Mouse (Mus musculus) olfactory bulb, adult 2 months (tissue): ENCODE data around the gene Mon2.

Experiments
- CTCF ChIP-seq: fragments of 200-500 bp; IDR thresholded peaks from 2 replicates; pipeline ENCODE4 v1.5.1; 2012; ENCODE audit warnings: low read depth, mild to moderate bottlenecking, low read length, moderate library complexity; ENCODE audit not compliant: insufficient read depth
- POLR2A ChIP-seq: fragments of 200-500 bp; IDR thresholded peaks from 2 replicates; pipeline ENCODE4 v1.6.1; 2012; ENCODE audit warnings: mild to moderate bottlenecking, low read depth, low read length, moderate library complexity; ENCODE audit not compliant: insufficient read depth

GRCm38 (mm10) chr10:122989916-122990315 is 86.4 kb downstream of the Mon2 start:
- TF ChIP-seq CTCF (no peak), POLR2A (no peak)
